Mouse (Mus musculus) ovary, postnatal 10 days (tissue): ENCODE measurements at regions not wholly inside any gene's neighbourhood (a gene's known extent, or its start where the extent isn't known, plus 50 kb on each side); places are given as distances from the start of the nearest gene placed in this dataset.

ENCODE experiments used
- DNase-seq: peaks from one replicate; pipeline ENCODE4 v3.0.0; 2022; ENCODE audit warnings: low spot score

- no peak for DNase-seq
These were observed 72.4 kb upstream of the Zc3h12c start for GRCm38 (mm10) chr9:52240585-52241320.

GRCm38 (mm10) chr9:52234775-52235174, 66.4 kb upstream of the Zc3h12c start:
- no peak for DNase-seq

GRCm38 (mm10) chr9:52229589-52229988, 61.2 kb upstream of the Zc3h12c start:
- no peak for DNase-seq

GRCm38 (mm10) chr9:52225646-52226045, 57.3 kb upstream of the Zc3h12c start:
- DNase-seq, result no peak

- no peak for DNase-seq
These were observed 55.2 kb upstream of the Zc3h12c start for GRCm38 (mm10) chr9:52223509-52224113.
